Mouse (Mus musculus) spleen, adult 2 months (tissue): ENCODE data around the gene Spata13. TPM values are rescaled to one million over a fixed set of nuclear protein-coding genes. Genes with fewer than 3 reads are reported as not detected.

Experiments
- DNase-seq, 2 experiments: peaks; one replicate each; pipeline versions ENCODE4 v3.0.0 to v3.0.0-alpha.2; 2012 to 2021; ENCODE audit warnings: low spot score in 2 of 2, low read depth in 1 of 2
- H3K27ac ChIP-seq: fragments of 200-500 bp; 2 replicates; pipeline ENCODE4 v1.5.1; 2012; ENCODE audit warnings: low read length, inconsistent platforms; ENCODE audit not compliant: insufficient read depth
- H3K27me3 ChIP-seq: fragments of 200-500 bp; 2 replicates; pipeline ENCODE4 v1.6.1; 2012; ENCODE audit warnings: mild to moderate bottlenecking, moderate library complexity, low read length, inconsistent platforms; ENCODE audit not compliant: control insufficient read depth, insufficient read depth
- H3K36me3 ChIP-seq: fragments of 200-500 bp; 2 replicates; pipeline ENCODE4 v1.6.1; 2012; ENCODE audit warnings: mild to moderate bottlenecking, low read length, inconsistent platforms; ENCODE audit not compliant: control insufficient read depth, insufficient read depth
- H3K4me1 ChIP-seq: fragments of 200-500 bp; 2 replicates; pipeline ENCODE4 v1.6.1; 2011; ENCODE audit warnings: inconsistent platforms; ENCODE audit not compliant: control insufficient read depth, insufficient read depth, insufficient read length
- H3K4me3 ChIP-seq: fragments of 200-500 bp; 2 replicates; pipeline ENCODE4 v1.5.1; 2011; ENCODE audit warnings: mild to moderate bottlenecking, inconsistent platforms; ENCODE audit not compliant: insufficient read depth, insufficient read length; ENCODE audit errors: extremely low read depth
- CTCF ChIP-seq: fragments of 200-500 bp; IDR thresholded peaks from 2 replicates; pipeline ENCODE4 v1.5.1; 2011; ENCODE audit warnings: mild to moderate bottlenecking, inconsistent platforms; ENCODE audit not compliant: insufficient read depth, insufficient read length, insufficient replicate concordance; ENCODE audit errors: extremely low read depth
- POLR2A ChIP-seq: fragments of 200-500 bp; IDR thresholded peaks from 2 replicates; pipeline ENCODE4 v1.6.1; 2011; ENCODE audit warnings: low read depth, low read length, inconsistent platforms
- WGBS: fragments of 180-500 bp; shearing (Covaris S2); methylation state at CpG from one replicate; pipeline ENCODE4 v1.1.7; 2018; 5-methylcytosine and 5-hydroxymethylcytosine counted together
- polyA plus RNA-seq: library from polyadenylated mRNA; depleted of rRNA; stranded (reverse); fragments of >200 nt; gene quantifications from 2 replicates; pipeline ENCODE4 v1.2.3, GENCODE M21; 2012

The Spata13 gene
- polyA plus RNA-seq, 1 experiment = 23.5 TPM

- Histone ChIP-seq H3K4me3 (peak overlapping the region; percentile 51), H3K36me3 (no peaks in the 10 kb centered on the region; the same call in 1 of the 2 replicates), H3K27ac (peak overlapping the region; percentile 69), H3K27me3 (no peaks in the 10 kb centered on the region), H3K4me1 (peaks cover 16% of the 10 kb centered on the region; the same call in 1 of the 2 replicates)
- WGBS = 64% methylated on average over 8 of the region's 8 CpGs
- DNase-seq = no peak
- no peak for TF ChIP-seq POLR2A
Measured at GRCm38 (mm10) chr14:60709749-60710148, 75.9 kb downstream of the Spata13 start.

- WGBS = 77% methylated on average over 5 of the region's 5 CpGs
- H3K4me3 ChIP-seq = peak overlapping the region; percentile 39
- peaks cover 8% of the 10 kb centered on the region; the same call in 1 of the 2 replicates for H3K4me1 ChIP-seq
Measured at GRCm38 (mm10) chr14:60711161-60711560, 77.4 kb downstream of the Spata13 start.

GRCm38 (mm10) chr14:60711590-60712288, 77.9 kb downstream of the Spata13 start:
- Histone ChIP-seq H3K27me3 (no peaks in the 10 kb centered on the region), H3K4me1 (peaks cover 8% of the 10 kb centered on the region; the same call in 1 of the 2 replicates), H3K36me3 (no peaks in the 10 kb centered on the region; the same call in 1 of the 2 replicates), H3K4me3 (peak overlapping the region; percentile 39), H3K27ac (peak overlapping the region; percentile 33)
- WGBS = 69% methylated on average over 6 of the region's 6 CpGs
- DNase-seq = no peak
- TF ChIP-seq POLR2A = no peak
- TF ChIP-seq CTCF = 0 out of 2 replicates have a peak, but pooled peaks have one; percentile 1

More at GRCm38 (mm10) chr14:60711161-60711560, 77.4 kb downstream of the Spata13 start:
- Histone ChIP-seq H3K36me3 (no peaks in the 10 kb centered on the region; the same call in 1 of the 2 replicates), H3K27me3 (no peaks in the 10 kb centered on the region), H3K27ac (peak overlapping the region; percentile 33; the same call in 1 of the 2 replicates)
- no peak for DNase-seq
- TF ChIP-seq CTCF (no peak), POLR2A (no peak)

- TF ChIP-seq CTCF = no peak
- TF ChIP-seq POLR2A = no peak
- Histone ChIP-seq H3K4me1 (peaks cover 8% of the 10 kb centered on the region; the same call in 1 of the 2 replicates), H3K27me3 (no peaks in the 10 kb centered on the region), H3K4me3 (no peak overlapping the region), H3K36me3 (no peaks in the 10 kb centered on the region), H3K27ac (no peak overlapping the region)
- no peak for DNase-seq
- WGBS = 57% methylated on average over 11 of the region's 11 CpGs
Measured at GRCm38 (mm10) chr14:60712289-60712830, 78.6 kb downstream of the Spata13 start.

GRCm38 (mm10) chr14:60715686-60716085, 81.9 kb downstream of the Spata13 start:
- Histone ChIP-seq H3K27me3 (no peaks in the 10 kb centered on the region), H3K4me3 (no peak overlapping the region), H3K36me3 (no peaks in the 10 kb centered on the region), H3K4me1 (no peaks in the 10 kb centered on the region; the same call in 1 of the 2 replicates), H3K27ac (no peak overlapping the region)
- no peak for DNase-seq
- TF ChIP-seq CTCF (no peak), POLR2A (no peak)
- 84% methylated on average over 5 of the region's 5 CpGs for WGBS

- Histone ChIP-seq H3K4me1 (peaks cover 11% of the 10 kb centered on the region), H3K27ac (no peak overlapping the region), H3K36me3 (no peaks in the 10 kb centered on the region), H3K4me3 (no peak overlapping the region), H3K27me3 (no peaks in the 10 kb centered on the region)
- 21% methylated on average over 7 of the region's 8 CpGs for WGBS
- DNase-seq = no peak
- TF ChIP-seq CTCF (no peak), POLR2A (no peak)
Measured at GRCm38 (mm10) chr14:60721304-60721703, 87.5 kb downstream of the Spata13 start.

- Histone ChIP-seq H3K4me3 (no peak overlapping the region), H3K4me1 (peaks cover 12% of the 10 kb centered on the region), H3K27ac (peak overlapping the region; percentile 26), H3K36me3 (no peaks in the 10 kb centered on the region), H3K27me3 (no peaks in the 10 kb centered on the region)
- no peak for DNase-seq
- TF ChIP-seq POLR2A = no peak
- WGBS = 14% methylated on average over 3 of the region's 3 CpGs
Measured at GRCm38 (mm10) chr14:60721938-60722337, 88.1 kb downstream of the Spata13 start.
